Comparison of ENCODE assay signal across 9 mouse cellular contexts in genomic region chr3:103575893-103576641, GRCm38 (mm10). TPM values are rescaled to one million over a fixed set of nuclear protein-coding genes. Genes with fewer than 3 reads are reported as not detected.
DNase-seq lines count a peak whose midpoint lies in the region; ATAC-seq and TF ChIP-seq lines count a peak whose summit lies in the region.
"Had no signal": no experiment of that assay in that cellular context is flagged by ENCODE, and none has a peak within 500 bp of the region (broad histone marks: within the 10 kb centered on the region; RNA-seq: fewer than 3 reads in every experiment).

No protein-coding gene starts in this region.

- H3K9me3 ChIP-seq in heart, embryonic 12.5 days (replicated peaks) = no peaks in the 10 kb centered on the region
- no peaks in the 10 kb centered on the region for H3K9me3 ChIP-seq in ES-Bruce4 (replicated peaks; ENCODE audit: control insufficient read depth, insufficient read depth, low read length, poor library complexity, severe bottlenecking)
- H3K9me3 ChIP-seq in hindbrain, embryonic 11.5 days (ENCODE audit: control insufficient read depth, low read length) = no peaks in the 10 kb centered on the region
- no peaks in the 10 kb centered on the region for H3K9me3 ChIP-seq in midbrain, embryonic 10.5 days (replicated peaks)

- peak overlapping the region; percentile 54 for H3K4me3 ChIP-seq in heart, embryonic 12.5 days
- peak overlapping the region; percentile 41 for H3K4me3 ChIP-seq in ES-Bruce4 (ENCODE audit: low read depth, low read length)
- H3K4me3 ChIP-seq in hindbrain, embryonic 11.5 days (ENCODE audit: low read depth, low read length) = peak overlapping the region; percentile 46
- H3K4me3 ChIP-seq in midbrain, embryonic 10.5 days = peak overlapping the region; percentile 67

- peak overlapping the region; percentile 26; the same call in 1 of the 2 replicates for H3K9ac ChIP-seq in heart, embryonic 12.5 days
- peak overlapping the region; percentile 40 for H3K9ac ChIP-seq in ES-Bruce4 (ENCODE audit: low read depth, poor library complexity, severe bottlenecking)
- H3K9ac ChIP-seq in hindbrain, embryonic 11.5 days (ENCODE audit: low read depth, low read length) = peak overlapping the region; percentile 63

- no peaks in the 10 kb centered on the region for H3K36me3 ChIP-seq in heart, embryonic 12.5 days
- no peaks in the 10 kb centered on the region for H3K36me3 ChIP-seq in ES-Bruce4 (ENCODE audit: control insufficient read depth, insufficient read depth, low read length, poor library complexity, severe bottlenecking)
- H3K36me3 ChIP-seq in hindbrain, embryonic 11.5 days (ENCODE audit: control insufficient read depth, insufficient read depth, low read length) = no peaks in the 10 kb centered on the region
- H3K36me3 ChIP-seq in midbrain, embryonic 10.5 days = no peaks in the 10 kb centered on the region

- no peak for TF ChIP-seq POLR2A in ES-Bruce4 (IDR thresholded peaks at IDR 0.05; ENCODE audit: insufficient read depth, low read length)

- peaks cover 80% of the 10 kb centered on the region for H3K27me3 ChIP-seq in heart, embryonic 12.5 days (replicated peaks)
- H3K27me3 ChIP-seq in ES-Bruce4 (ENCODE audit: control insufficient read depth, insufficient read depth, low read length, poor library complexity, severe bottlenecking) = peaks cover 19% of the 10 kb centered on the region
- H3K27me3 ChIP-seq in hindbrain, embryonic 11.5 days (ENCODE audit: control insufficient read depth, insufficient read depth, low read length) = peaks cover 53% of the 10 kb centered on the region
- peaks cover 81% of the 10 kb centered on the region for H3K27me3 ChIP-seq in midbrain, embryonic 10.5 days (ENCODE audit: low read depth, poor library complexity, severe bottlenecking)

- no peak for DNase-seq in heart, postnatal 25 days (ENCODE audit: low spot score)
- peak; percentile 60 for DNase-seq in cerebellum, postnatal 14 days
- peak; percentile 63 for DNase-seq in hindbrain, embryonic 11.5 days (ENCODE audit: low spot score)
- DNase-seq in midbrain, embryonic 10.5 days (ENCODE audit: low spot score) = peak; percentile 60
- no peak for DNase-seq in spleen, adult 12 weeks (ENCODE audit: low spot score)

- intact Hi-C loops in heart, postnatal 25 days (cut with DNase I) = no loop called here

- no peak for TF ChIP-seq CTCF in ES-Bruce4 (IDR thresholded peaks at IDR 0.05; ENCODE audit: low read depth, low read length)

- WGBS in heart, embryonic 12.5 days = under 1% methylated on average over 65 of the region's 69 CpGs
- under 1% methylated on average over 59 of the region's 69 CpGs for WGBS in hindbrain, embryonic 11.5 days
- WGBS in midbrain, embryonic 10.5 days = 1% methylated on average over 68 of the region's 69 CpGs

- peaks cover 22% of the 10 kb centered on the region for H3K4me1 ChIP-seq in heart, embryonic 12.5 days (replicated peaks)
- no peaks in the 10 kb centered on the region for H3K4me1 ChIP-seq in ES-Bruce4 (ENCODE audit: control insufficient read depth, insufficient read depth, low read length)
- peaks cover 14% of the 10 kb centered on the region for H3K4me1 ChIP-seq in hindbrain, embryonic 11.5 days (replicated peaks; ENCODE audit: control insufficient read depth, insufficient read depth, low read length)
- H3K4me1 ChIP-seq in midbrain, embryonic 10.5 days = peaks cover 41% of the 10 kb centered on the region

- no peak overlapping the region for H3K27ac ChIP-seq in heart, embryonic 12.5 days (ENCODE audit: poor library complexity, severe bottlenecking)
- H3K27ac ChIP-seq in ES-Bruce4 (ENCODE audit: insufficient read depth, low read length) = no peak overlapping the region
- H3K27ac ChIP-seq in hindbrain, embryonic 11.5 days (ENCODE audit: low read depth, low read length) = no peak overlapping the region
- H3K27ac ChIP-seq in midbrain, embryonic 10.5 days (replicated peaks) = peak overlapping the region; percentile 77

- TF ChIP-seq EP300 in ES-Bruce4 (IDR thresholded peaks at IDR 0.05; ENCODE audit: insufficient read depth, low read depth, low read length) = no peak

- peak; percentile 41 for ATAC-seq in heart, embryonic 12.5 days (ENCODE audit: insufficient number of reproducible peaks, low FRiP score)
- ATAC-seq in hindbrain, embryonic 11.5 days (ENCODE audit: low FRiP score) = peak; percentile 66
- no peak for ATAC-seq in inflammation-experienced regulatory T-cells, adult 6 months

- peak overlapping the region; percentile 91 for H3K4me2 ChIP-seq in heart, embryonic 12.5 days
- H3K4me2 ChIP-seq in hindbrain, embryonic 11.5 days (replicated peaks; ENCODE audit: low read depth, low read length) = peak overlapping the region; percentile 97

RNA-seq across cellular contexts. Expression of gene Syt6, which starts 1.0 kb away (rescaled TPM):
- 0.11 and 0.21 TPM in 2 replicates for polyA plus RNA-seq in heart, embryonic 12.5 days (2016; fragmentation: Nextera tagmentation; extraction: Ambion mirVana)
- total RNA-seq in heart, postnatal 25 days (2021) = not detected
- polyA plus RNA-seq in ES-Bruce4 (2011; ENCODE audit: insufficient read depth, insufficient read length, low read depth, missing spikeins) = not detected in 2 replicates
- 2.7 and 3.1 TPM in 2 replicates for polyA plus RNA-seq in hindbrain, embryonic 11.5 days (2014; fragmentation: Nextera tagmentation; extraction: Ambion mirVana)
- polyA plus RNA-seq in midbrain, embryonic 10.5 days (2016; fragmentation: Nextera tagmentation; extraction: Ambion mirVana) = 0.74 and 2.3 TPM in 2 replicates
- not detected for polyA plus RNA-seq in inflammation-experienced regulatory T-cells, adult 6 months (2017; shearing (Covaris generic))
- total RNA-seq: hematopoietic stem cell, adult 5-6 weeks had no signal

Comparison
In these comparisons a context has a peak if more than half of its experiments do, and no peak if none do; other contexts are left out.
1. DNase-seq: peak in cerebellum, postnatal 14 days (2 of 2), hindbrain, embryonic 11.5 days (single experiment) and midbrain, embryonic 10.5 days (single experiment); none in heart, postnatal 25 days (single experiment) and spleen, adult 12 weeks (single experiment).
2. Peak in every context shown above with its lines, with median percentiles within 50 percentile points of each other: H3K4me3 ChIP-seq and H3K9ac ChIP-seq.